Mouse (Mus musculus): ENCODE data around the gene Pde3b.
"Not testable (repeated sequence)": the region's sequence is repeated elsewhere in the genome, so short reads cannot be mapped to it uniquely, and the experiment has no call there.

GRCm38 (mm10) chr7:114573866-114574265, 158.8 kb downstream of the Pde3b start:
- TF ChIP-seq CTCF, EP300 (IDR thresholded peaks at IDR 0.05; ENCODE audit: low read depth): not testable (repeated sequence)
